8 mouse cellular contexts compared by ENCODE assay signal in the genomic region with DNA sequence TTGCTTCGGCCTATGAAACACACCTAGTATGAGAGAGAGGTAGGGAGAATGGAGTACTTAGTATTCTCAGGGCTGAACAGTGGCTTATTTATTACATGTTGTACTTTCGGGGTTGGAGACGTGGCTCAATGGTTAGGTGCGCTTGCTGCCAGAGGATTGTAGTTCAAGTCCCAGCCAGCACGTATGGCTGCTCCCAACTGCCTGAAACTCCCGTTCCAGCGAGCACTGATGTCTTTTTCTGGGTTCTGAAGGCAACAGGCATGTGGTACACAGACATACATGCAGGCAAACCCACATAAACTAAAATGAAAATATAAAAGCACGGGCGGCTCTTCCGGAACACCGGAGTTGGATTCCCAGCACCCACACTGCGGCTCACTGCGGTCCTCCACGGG. TPM values are rescaled to one million over a fixed set of nuclear protein-coding genes. Genes with fewer than 3 reads are reported as not detected.
A peak's percentile ranks its signal among the peaks of the same experiment; 100 is the strongest.
DNase-seq lines count a peak whose midpoint lies in the region; ATAC-seq and TF ChIP-seq lines count a peak whose summit lies in the region.

No protein-coding gene starts in this region.

- H3K27ac ChIP-seq in heart, postnatal 0 days (ENCODE audit: low read depth): peak overlapping the region; percentile 93
- H3K27ac ChIP-seq in hindbrain, embryonic 10.5 days: peak overlapping the region; percentile 95
- H3K27ac ChIP-seq in midbrain, embryonic 10.5 days (replicated peaks): peak overlapping the region; percentile 89

- peak overlapping the region; percentile 89 for H3K4me3 ChIP-seq in heart, postnatal 0 days (ENCODE audit: low read depth, low read length)
- peak overlapping the region; percentile 89 for H3K4me3 ChIP-seq in hindbrain, embryonic 10.5 days
- H3K4me3 ChIP-seq in midbrain, embryonic 10.5 days: peak overlapping the region; percentile 66

- 5% methylated on average over 14 of the region's 14 CpGs for WGBS in heart, postnatal 0 days
- WGBS in hindbrain, embryonic 10.5 days: 9% methylated on average over 14 of the region's 14 CpGs
- WGBS in midbrain, embryonic 10.5 days: 10% methylated on average over 14 of the region's 14 CpGs

- intact Hi-C loops in heart, postnatal 10 days (cut with DNase I): loop anchor here (5.0 kb wide), 1 partner anchor 347 kb away; a partner anchor contains a TSS

- peaks cover 5% of the 10 kb centered on the region for H3K4me1 ChIP-seq in heart, postnatal 0 days (ENCODE audit: control insufficient read depth, insufficient read depth)
- H3K4me1 ChIP-seq in hindbrain, embryonic 10.5 days (replicated peaks): peaks cover 16% of the 10 kb centered on the region
- H3K4me1 ChIP-seq in midbrain, embryonic 10.5 days: peaks cover 17% of the 10 kb centered on the region

- 0 out of 2 replicates have a peak, but pooled peaks have one; percentile 24 for ATAC-seq in heart, postnatal 0 days (ENCODE audit: insufficient read depth, low read depth)

- no peaks in the 10 kb centered on the region for H3K9me3 ChIP-seq in heart, postnatal 0 days (replicated peaks; ENCODE audit: control insufficient read depth, low read length)
- no peaks in the 10 kb centered on the region for H3K9me3 ChIP-seq in hindbrain, embryonic 10.5 days
- H3K9me3 ChIP-seq in midbrain, embryonic 10.5 days (replicated peaks): no peaks in the 10 kb centered on the region

- H3K9ac ChIP-seq in heart, postnatal 0 days (replicated peaks; ENCODE audit: low read depth, low read length): peak overlapping the region; percentile 83

- peak overlapping the region; percentile 84 for H3K4me2 ChIP-seq in heart, postnatal 0 days (ENCODE audit: low read depth, low read length)

- H3K36me3 ChIP-seq in heart, postnatal 0 days (replicated peaks; ENCODE audit: control insufficient read depth, insufficient read depth, low read length): peaks cover 15% of the 10 kb centered on the region
- peaks cover 19% of the 10 kb centered on the region for H3K36me3 ChIP-seq in hindbrain, embryonic 10.5 days
- peaks cover 20% of the 10 kb centered on the region for H3K36me3 ChIP-seq in midbrain, embryonic 10.5 days

- H3K27me3 ChIP-seq in heart, postnatal 0 days (ENCODE audit: control insufficient read depth, insufficient read depth, low read length): no peaks in the 10 kb centered on the region
- H3K27me3 ChIP-seq in hindbrain, embryonic 10.5 days (ENCODE audit: insufficient read depth, poor library complexity, severe bottlenecking): no peaks in the 10 kb centered on the region
- H3K27me3 ChIP-seq in midbrain, embryonic 10.5 days (ENCODE audit: low read depth, poor library complexity, severe bottlenecking): no peaks in the 10 kb centered on the region

- no peak for TF ChIP-seq EP300 in heart, postnatal 0 days (IDR thresholded peaks at IDR 0.05; ENCODE audit: low read depth)

- no peak for DNase-seq in heart, postnatal 0 days (ENCODE audit: low spot score)
- DNase-seq in heart, postnatal 10 days: no peak
- DNase-seq in R1 (ENCODE audit: low read depth, low spot score): peak; percentile 35
- DNase-seq in hindbrain, embryonic 10.5 days (ENCODE audit: low spot score): no peak
- no peak for DNase-seq in midbrain, embryonic 10.5 days (ENCODE audit: low spot score)
- no peak for DNase-seq in T-cell, adult 2 months (ENCODE audit: low spot score)
- no peak for DNase-seq in gastrocnemius, adult 8-10 months (ENCODE audit: low spot score in 2 of 2)
- DNase-seq in frontal cortex, postnatal 36 days (ENCODE audit: low spot score in 2 of 2): no peak

- TF ChIP-seq CTCF in heart, postnatal 0 days (IDR thresholded peaks at IDR 0.05; ENCODE audit: low read depth): no peak

RNA-seq across cellular contexts. Expression of a gene that starts 0.7 kb away (rescaled TPM):
- 9.0 and 17.1 TPM in 2 replicates for total RNA-seq in heart, postnatal 0 days (2014; rRNA removed; ENCODE audit: low replicate concordance)
- 21.9 and 24.6 TPM in 2 replicates for polyA plus RNA-seq in heart, postnatal 0 days (2015; fragmentation: Nextera tagmentation; extraction: Ambion mirVana)
- total RNA-seq in heart, postnatal 10 days (2021): 10 to 100 TPM; 13.3 to 13.8 TPM
- 27.7 and 30.5 TPM in 2 replicates for polyA plus RNA-seq in hindbrain, embryonic 10.5 days (2016; fragmentation: Nextera tagmentation; extraction: Ambion mirVana)
- polyA plus RNA-seq in midbrain, embryonic 10.5 days (2016; fragmentation: Nextera tagmentation; extraction: Ambion mirVana): 29.8 and 31.7 TPM in 2 replicates
- total RNA-seq in gastrocnemius, adult 8-10 months (2022): 1 to 10 TPM; 4.7 to 9.5 (median 6.7) TPM

RNA-seq across cellular contexts. Expression of a gene that starts 20.1 kb away (rescaled TPM):
- 1.6 and 3.9 TPM in 2 replicates for total RNA-seq in heart, postnatal 0 days (2014; rRNA removed; ENCODE audit: low replicate concordance)
- 0.98 and 1.1 TPM in 2 replicates for polyA plus RNA-seq in heart, postnatal 0 days (2015; fragmentation: Nextera tagmentation; extraction: Ambion mirVana)
- under 1 TPM; 0.20 to 0.50 TPM for total RNA-seq in heart, postnatal 10 days (2021)
- 0.50 and 0.78 TPM in 2 replicates for polyA plus RNA-seq in hindbrain, embryonic 10.5 days (2016; fragmentation: Nextera tagmentation; extraction: Ambion mirVana)
- 0.54 and 0.72 TPM in 2 replicates for polyA plus RNA-seq in midbrain, embryonic 10.5 days (2016; fragmentation: Nextera tagmentation; extraction: Ambion mirVana)
- total RNA-seq in gastrocnemius, adult 8-10 months (2022): under 1 TPM in 1 of 4 experiments, not detected in 3; 0.16 TPM

RNA-seq across cellular contexts. Expression of a gene that starts 21.4 kb away (rescaled TPM):
- total RNA-seq in heart, postnatal 0 days (2014; rRNA removed; ENCODE audit: low replicate concordance): 3.1 and 11.6 TPM in 2 replicates
- polyA plus RNA-seq in heart, postnatal 0 days (2015; fragmentation: Nextera tagmentation; extraction: Ambion mirVana): 2.0 and 2.3 TPM in 2 replicates
- 1 to 10 TPM; 5.4 to 5.9 TPM for total RNA-seq in heart, postnatal 10 days (2021)
- 8.8 and 14.9 TPM in 2 replicates for polyA plus RNA-seq in hindbrain, embryonic 10.5 days (2016; fragmentation: Nextera tagmentation; extraction: Ambion mirVana)
- 11.3 and 14.0 TPM in 2 replicates for polyA plus RNA-seq in midbrain, embryonic 10.5 days (2016; fragmentation: Nextera tagmentation; extraction: Ambion mirVana)
- 1 to 10 TPM; 2.9 to 5.6 (median 3.3) TPM for total RNA-seq in gastrocnemius, adult 8-10 months (2022)
